Mouse (Mus musculus) embryonic facial prominence, embryonic 11.5 days (tissue): ENCODE results near the gene Tapbp. TPM values are rescaled to one million over a fixed set of nuclear protein-coding genes. Genes with fewer than 3 reads are reported as not detected.

ENCODE experiments used
- ATAC-seq: fragments of 200-750 bp; cut with Nextera tagmentation; replicated peaks from 2 replicates; pipeline ENCODE4 v1.8.0; 2017; ENCODE audit warnings: low read depth; ENCODE audit not compliant: insufficient number of reproducible peaks, low FRiP score, low TSS enrichment
- DNase-seq: peaks from one replicate; pipeline ENCODE4 v3.0.0-alpha.2; 2015; ENCODE audit warnings: low spot score
- H3K27ac ChIP-seq: fragments of 300-500 bp; sonication (generic); replicated peaks from 2 replicates; pipeline ENCODE4 v1.5.1; 2014; ENCODE audit warnings: mild to moderate bottlenecking, low read depth, low read length, control low read depth
- H3K27me3 ChIP-seq: fragments of 300-500 bp; sonication (generic); 2 replicates; pipeline ENCODE4 v1.6.1; 2014; ENCODE audit warnings: mild to moderate bottlenecking, low read length, moderate library complexity, mixed read lengths; ENCODE audit not compliant: control insufficient read depth, insufficient read depth
- H3K36me3 ChIP-seq: fragments of 300-500 bp; sonication (generic); replicated peaks from 2 replicates; pipeline ENCODE4 v1.6.1; 2014; ENCODE audit warnings: low read depth, mild to moderate bottlenecking, low read length, moderate library complexity, mixed read lengths; ENCODE audit not compliant: control insufficient read depth, insufficient read depth
- H3K4me1 ChIP-seq: fragments of 300-500 bp; sonication (generic); 2 replicates; pipeline ENCODE4 v1.6.1; 2014; ENCODE audit warnings: low read length, mixed read lengths; ENCODE audit not compliant: control insufficient read depth, insufficient read depth
- H3K4me2 ChIP-seq: fragments of 300-500 bp; sonication (generic); 2 replicates; pipeline ENCODE4 v1.6.1; 2014; ENCODE audit warnings: low read depth, mild to moderate bottlenecking, control low read depth, low read length, moderate library complexity
- H3K4me3 ChIP-seq: fragments of 300-500 bp; sonication (generic); 2 replicates; pipeline ENCODE4 v1.5.1; 2014; ENCODE audit warnings: low read depth, low read length, control low read depth
- H3K9ac ChIP-seq: fragments of 300-500 bp; sonication (generic); replicated peaks from 2 replicates; pipeline ENCODE4 v1.6.1; 2014; ENCODE audit warnings: mild to moderate bottlenecking, control low read depth, low read length
- H3K9me3 ChIP-seq: fragments of 300-500 bp; sonication (generic); replicated peaks from 2 replicates; pipeline ENCODE4 v1.6.1; 2016; ENCODE audit warnings: mild to moderate bottlenecking, low read length, inconsistent platforms, mixed read lengths; ENCODE audit not compliant: control insufficient read depth
- WGBS: fragments of 180-500 bp; shearing (Covaris S2); extraction: QIAGEN DNeasy Blood & Tissue Kit; methylation state at CpG from one replicate; pipeline ENCODE4 v1.1.7; 2014; 5-methylcytosine and 5-hydroxymethylcytosine counted together
- polyA plus RNA-seq: library from polyadenylated mRNA; unstranded; fragments of >200 nt; fragmentation: Nextera tagmentation; extraction: Ambion mirVana; gene quantifications from 2 replicates; pipeline ENCODE4 v1.2.1, GENCODE M21; 2014

Tapbp gene
- polyA plus RNA-seq, 1 experiment from 2014 or later = 11.3 TPM

DNA sequence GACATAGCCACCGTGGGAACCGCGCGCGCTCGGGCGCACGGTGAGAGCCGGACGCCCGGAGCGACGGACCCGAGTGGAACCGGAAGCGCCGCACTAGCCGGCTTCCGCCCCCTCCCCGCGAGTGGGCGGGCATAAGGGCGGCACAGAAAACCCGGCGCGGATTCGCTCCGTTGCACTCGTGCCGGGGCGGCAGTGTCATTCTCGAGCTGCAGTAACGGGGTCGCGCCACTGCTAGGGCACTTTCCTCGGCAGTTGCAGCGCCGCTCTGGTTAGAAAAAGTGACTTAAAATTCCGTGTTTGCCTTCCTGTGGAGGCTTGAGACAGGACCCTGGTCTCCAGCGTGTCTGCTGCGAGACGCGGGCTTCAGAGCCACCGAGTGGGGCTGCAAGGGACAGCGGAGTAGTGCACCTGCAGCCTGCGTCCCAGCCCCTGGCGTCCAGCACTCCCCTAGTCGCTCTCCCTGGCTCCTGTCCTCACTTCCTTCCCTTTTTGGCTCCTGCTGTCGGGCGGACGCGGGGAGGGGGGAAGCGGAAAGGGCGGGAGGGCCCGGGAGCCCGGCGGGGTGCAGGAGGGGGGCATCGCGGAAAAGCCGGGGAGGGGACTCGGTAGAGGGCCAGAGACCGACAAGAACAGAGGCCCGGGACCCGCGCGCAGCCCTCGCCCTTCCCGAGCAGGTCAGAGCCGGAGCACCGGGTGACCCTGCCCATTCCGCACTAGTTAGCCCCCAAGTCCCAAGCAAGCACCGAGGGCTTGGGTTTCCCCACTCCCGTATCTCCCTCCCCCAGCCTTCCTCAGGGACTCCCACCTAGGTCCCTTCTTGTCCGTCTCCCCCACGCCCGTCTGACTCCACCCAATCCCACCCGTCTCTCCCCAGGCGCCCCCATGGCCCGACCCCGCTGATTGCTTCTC, 13.9 kb downstream of the Tapbp start, which contains the start of gene Rgl2:
TSS of gene Rgl2 (plus strand) at position 173 of the 909 bp plus-strand sequence.
- Histone ChIP-seq H3K4me3 (peak within 1 kb of the TSS; percentile 86), H3K27ac (peak within 1 kb of the TSS; percentile 93), H3K9me3 (no peaks in the 10 kb centered on the region), H3K36me3 (no peaks in the 10 kb centered on the region), H3K4me1 (no peaks in the 10 kb centered on the region; the same call in 1 of the 2 replicates), H3K4me2 (peak within 1 kb of the TSS; percentile 98), H3K27me3 (no peaks in the 10 kb centered on the region; the same call in 1 of the 2 replicates), H3K9ac (peak within 1 kb of the TSS; percentile 88)
- peak; percentile 61 for ATAC-seq
- WGBS = under 1% methylated on average over 76 of the region's 80 CpGs
- peak; percentile 96 for DNase-seq

- Histone ChIP-seq H3K36me3 (no peaks in the 10 kb centered on the region), H3K9me3 (no peaks in the 10 kb centered on the region), H3K4me2 (peak overlapping the region; percentile 98), H3K27me3 (no peaks in the 10 kb centered on the region; the same call in 1 of the 2 replicates), H3K4me3 (peak overlapping the region; percentile 86), H3K27ac (peak overlapping the region; percentile 93), H3K9ac (peak overlapping the region; percentile 88), H3K4me1 (no peaks in the 10 kb centered on the region; the same call in 1 of the 2 replicates)
- peak; percentile 47 for DNase-seq
- under 1% methylated on average over 45 of the region's 45 CpGs for WGBS
- ATAC-seq = peak; percentile 27
Measured at GRCm38 (mm10) chr17:33930280-33931158, 14.8 kb downstream of the Tapbp start.

DNA sequence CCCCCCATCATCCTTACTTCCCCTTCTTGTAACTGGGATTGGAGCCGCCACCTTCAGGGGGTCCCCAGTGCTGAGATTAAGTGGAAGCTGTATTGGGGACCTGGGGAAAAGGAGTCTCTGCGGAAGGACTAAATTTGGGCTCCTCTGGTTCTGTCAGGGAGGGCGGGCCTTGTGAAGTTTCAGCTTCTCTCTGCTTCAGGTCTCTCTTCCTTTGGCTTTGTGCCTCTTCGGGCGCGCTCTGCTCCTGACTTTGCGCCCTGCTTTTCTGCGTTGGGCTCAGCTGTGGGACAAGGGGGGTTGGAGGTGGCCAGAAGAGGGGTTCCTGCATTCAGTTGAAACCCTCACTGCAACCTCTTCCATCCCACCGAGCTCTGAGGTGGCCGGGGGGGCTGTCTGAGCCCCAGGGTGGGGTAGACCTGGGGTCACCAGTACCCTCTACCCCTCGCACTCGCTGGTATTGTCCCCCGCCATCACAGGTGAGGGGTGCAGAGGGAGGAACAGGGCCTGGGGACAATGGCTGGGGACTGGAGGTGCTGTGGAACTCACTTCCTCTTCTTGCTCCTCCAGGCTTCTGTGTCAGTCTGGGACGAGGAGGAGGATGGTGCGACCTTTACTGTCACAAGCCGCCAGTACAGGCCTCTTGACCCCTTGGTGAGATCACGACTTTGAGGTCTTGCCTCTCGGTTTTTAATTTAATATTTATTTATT, 15.6 kb downstream of the Tapbp start:
- Histone ChIP-seq H3K4me1 (no peaks in the 10 kb centered on the region; the same call in 1 of the 2 replicates), H3K27me3 (no peaks in the 10 kb centered on the region; the same call in 1 of the 2 replicates), H3K4me3 (peak overlapping the region; percentile 86), H3K27ac (no peak overlapping the region), H3K9me3 (no peaks in the 10 kb centered on the region), H3K4me2 (peak overlapping the region; percentile 98), H3K9ac (peak overlapping the region; percentile 88), H3K36me3 (no peaks in the 10 kb centered on the region)
- ATAC-seq (no peak), DNase-seq (no peak)
- 32% methylated on average over 18 of the region's 18 CpGs for WGBS

DNA sequence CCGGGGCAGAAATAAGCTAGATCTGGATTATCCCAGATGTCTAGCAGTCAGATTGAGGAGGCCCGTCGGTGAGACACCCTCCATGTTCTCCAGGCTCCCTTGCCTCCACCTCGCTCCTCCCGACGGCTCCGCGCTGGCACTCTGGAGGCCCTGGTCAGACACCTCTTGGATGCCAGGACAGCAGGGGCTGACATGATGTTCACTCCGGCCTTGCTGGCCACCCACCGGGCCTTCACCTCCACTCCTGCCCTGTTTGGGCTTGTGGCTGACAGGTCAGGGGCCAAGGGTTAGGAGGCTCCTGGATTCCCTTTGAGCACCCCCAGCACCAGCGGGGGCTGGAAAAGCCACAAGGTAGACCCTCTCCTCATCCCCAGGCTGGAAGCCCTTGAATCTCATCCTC, 16.2 kb downstream of the Tapbp start:
- no peak overlapping the region for H3K4me2 ChIP-seq
- ATAC-seq (no peak), DNase-seq (no peak)
- no peaks in the 10 kb centered on the region for H3K9me3 ChIP-seq
- H3K4me1 ChIP-seq = no peaks in the 10 kb centered on the region; the same call in 1 of the 2 replicates
- H3K9ac ChIP-seq = no peak overlapping the region
- no peak overlapping the region for H3K4me3 ChIP-seq
- no peaks in the 10 kb centered on the region; the same call in 1 of the 2 replicates for H3K27me3 ChIP-seq
- peaks cover 3% of the 10 kb centered on the region for H3K36me3 ChIP-seq
- H3K27ac ChIP-seq = no peak overlapping the region
- 91% methylated on average over 11 of the region's 11 CpGs for WGBS

DNA sequence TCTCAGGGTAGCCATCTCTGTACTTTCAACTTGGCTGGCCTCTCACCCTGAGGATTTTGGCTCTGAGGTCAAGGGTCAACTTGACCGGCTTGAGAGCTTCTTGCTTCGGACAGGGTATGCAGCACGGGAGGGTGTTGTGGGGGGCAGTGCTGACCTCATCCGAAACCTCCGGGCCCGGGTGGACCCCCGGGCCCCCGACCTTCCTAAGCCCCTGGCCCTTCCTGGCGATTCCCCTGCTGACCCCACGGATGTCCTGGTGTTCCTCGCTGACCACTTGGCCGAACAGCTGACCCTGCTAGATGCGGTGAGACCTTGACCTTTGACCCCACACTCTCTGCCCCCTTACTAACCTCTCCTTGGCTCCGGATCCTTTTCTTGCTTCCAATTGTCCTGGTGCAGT, 16.7 kb downstream of the Tapbp start:
- H3K27ac ChIP-seq = no peak overlapping the region
- no peak overlapping the region for H3K9ac ChIP-seq
- 75% methylated on average over 14 of the region's 14 CpGs for WGBS
- H3K4me1 ChIP-seq = no peaks in the 10 kb centered on the region; the same call in 1 of the 2 replicates
- no peaks in the 10 kb centered on the region for H3K9me3 ChIP-seq
- no peak overlapping the region for H3K4me2 ChIP-seq
- DNase-seq (no peak), ATAC-seq (no peak)
- no peak overlapping the region for H3K4me3 ChIP-seq
- no peaks in the 10 kb centered on the region; the same call in 1 of the 2 replicates for H3K27me3 ChIP-seq
- peaks cover 6% of the 10 kb centered on the region for H3K36me3 ChIP-seq

GRCm38 (mm10) chr17:33932970-33933369, 17.3 kb downstream of the Tapbp start:
- H3K27ac ChIP-seq = no peak overlapping the region
- no peak for DNase-seq
- no peak overlapping the region for H3K4me3 ChIP-seq
- peaks cover 6% of the 10 kb centered on the region for H3K36me3 ChIP-seq
- H3K27me3 ChIP-seq = no peaks in the 10 kb centered on the region; the same call in 1 of the 2 replicates
- no peak for ATAC-seq
- no peaks in the 10 kb centered on the region for H3K9me3 ChIP-seq
- H3K4me1 ChIP-seq = no peaks in the 10 kb centered on the region; the same call in 1 of the 2 replicates
- H3K9ac ChIP-seq = no peak overlapping the region
- 80% methylated on average over 15 of the region's 15 CpGs for WGBS
- H3K4me2 ChIP-seq = no peak overlapping the region

DNA sequence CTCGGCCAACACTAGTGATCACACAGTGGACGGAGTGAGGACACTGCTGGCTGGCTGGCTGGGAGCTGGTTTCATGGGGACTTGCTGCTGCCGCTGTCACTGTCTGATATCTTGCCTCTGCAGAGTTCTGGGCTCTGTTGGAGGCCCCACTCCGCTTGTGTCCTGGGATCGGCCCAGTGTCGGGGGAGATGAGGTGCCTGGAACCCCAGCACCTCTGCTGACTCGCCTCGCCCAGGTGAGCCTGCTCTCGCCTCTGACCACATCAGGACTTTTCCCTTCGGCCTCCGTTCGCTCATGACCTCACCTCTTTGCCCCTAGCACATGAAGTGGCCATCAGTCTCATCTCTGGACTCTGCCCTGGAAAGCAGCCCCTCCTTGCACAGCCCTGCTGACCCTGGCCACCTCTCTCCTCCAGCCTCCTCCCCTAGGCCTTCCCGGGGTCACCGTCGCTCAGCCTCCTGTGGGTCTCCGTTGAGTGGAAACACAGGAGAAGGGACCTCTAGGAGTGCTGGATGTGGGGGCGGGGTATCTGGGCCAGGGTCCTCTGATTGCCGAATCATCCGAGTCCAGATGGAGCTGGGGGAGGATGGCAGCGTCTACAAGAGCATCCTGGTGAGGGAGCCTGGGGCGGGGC, 19.8 kb downstream of the Tapbp start:
- no peaks in the 10 kb centered on the region; the same call in 1 of the 2 replicates for H3K27me3 ChIP-seq
- H3K4me1 ChIP-seq = no peaks in the 10 kb centered on the region; the same call in 1 of the 2 replicates
- DNase-seq = no peak
- no peak overlapping the region for H3K9ac ChIP-seq
- no peak overlapping the region for H3K4me2 ChIP-seq
- no peak for ATAC-seq
- peaks cover 8% of the 10 kb centered on the region for H3K36me3 ChIP-seq
- WGBS = 84% methylated on average over 21 of the region's 21 CpGs
- H3K9me3 ChIP-seq = no peaks in the 10 kb centered on the region
- H3K4me3 ChIP-seq = no peak overlapping the region
- H3K27ac ChIP-seq = no peak overlapping the region
